Mouse (Mus musculus) adrenal gland, postnatal 4 days (tissue): ENCODE measurements around the gene Got2. TPM values are rescaled to one million over a fixed set of nuclear protein-coding genes. Genes with fewer than 3 reads are reported as not detected.

ENCODE experiments used
- DNase-seq, 2 experiments: peaks; one replicate each; pipeline ENCODE4 v3.0.0; 2021 to 2022; ENCODE audit warnings: low spot score in 2 of 2, mixed read lengths in 2 of 2
- total RNA-seq, 2 experiments: library from RNA; stranded (reverse); gene quantifications; 2 replicates each; pipeline ENCODE4 v1.2.3; 2021

The Got2 gene
- total RNA-seq, 2 experiments from 2014 or later = 160 to 170 TPM

- no peak for DNase-seq
These were observed 66.3 kb downstream of the Got2 start for GRCm38 (mm10) chr8:95822096-95822495.

GRCm38 (mm10) chr8:95821266-95821665, 67.1 kb downstream of the Got2 start:
- no peak for DNase-seq

- no peak for DNase-seq
These were observed 70.1 kb downstream of the Got2 start for GRCm38 (mm10) chr8:95818211-95818610.

- no peak for DNase-seq
These were observed 70.8 kb downstream of the Got2 start for GRCm38 (mm10) chr8:95817597-95817996.

GRCm38 (mm10) chr8:95816044-95816708, 72.2 kb downstream of the Got2 start:
- no peak for DNase-seq

Other genes with a start within 250 kb of the Got2 start
- 10 to 100 TPM; 31.5 to 43.8 TPM for gene Ndrg4, start 211.6 kb downstream of the Got2 start, total RNA-seq
- gene Setd6, start 172.7 kb downstream of the Got2 start, total RNA-seq = 10 to 100 TPM; 26.0 to 28.7 TPM
- gene Cnot1, start 81.1 kb downstream of the Got2 start, total RNA-seq = 100 to 1,000 TPM; 193 to 230 TPM
- 100 to 1,000 TPM; 175 to 183 TPM for gene Sap18b, start 63.2 kb downstream of the Got2 start, total RNA-seq
- gene Slc38a7, start 35.0 kb downstream of the Got2 start, total RNA-seq = 10 to 100 TPM; 25.3 to 25.5 TPM